Mouse (Mus musculus): Measurements from ENCODE around the gene Dusp3. TPM values are rescaled to one million over a fixed set of nuclear protein-coding genes. Genes with fewer than 3 reads are reported as not detected.

Gene Dusp3
- not detected in 2 replicates for polyA plus RNA-seq (2012)

DNA sequence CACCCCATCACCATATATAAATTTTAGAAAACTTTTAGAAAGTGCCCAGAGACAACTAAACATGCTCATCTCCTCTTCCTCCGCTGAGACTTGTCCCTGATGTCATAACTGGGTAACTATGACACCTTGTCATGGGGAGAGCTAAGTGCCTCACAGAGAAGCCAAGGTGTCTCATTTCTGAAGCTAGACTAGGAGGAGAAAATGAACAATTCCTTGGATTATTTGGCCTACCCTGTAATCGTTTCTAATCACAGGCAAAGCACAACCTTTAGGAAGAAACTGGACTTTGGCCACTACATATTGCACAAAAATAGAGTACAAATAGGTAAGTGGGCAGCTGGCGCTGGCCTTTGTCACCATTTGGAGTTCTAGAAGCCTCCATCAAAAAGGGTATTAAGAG is at the start of gene Dusp3:
Gene Dusp3, minus strand, starts transcription at position 101 of the 400 bp plus-strand sequence.
- no peak for TF ChIP-seq GATA1 (IDR thresholded peaks at IDR 0.05; ENCODE audit: low read length)

GRCm38 (mm10) chr11:102036336-102036735 is 49.5 kb upstream of the Dusp3 start:
- no peak for TF ChIP-seq GATA1 (IDR thresholded peaks at IDR 0.05; ENCODE audit: low read length)

DNA sequence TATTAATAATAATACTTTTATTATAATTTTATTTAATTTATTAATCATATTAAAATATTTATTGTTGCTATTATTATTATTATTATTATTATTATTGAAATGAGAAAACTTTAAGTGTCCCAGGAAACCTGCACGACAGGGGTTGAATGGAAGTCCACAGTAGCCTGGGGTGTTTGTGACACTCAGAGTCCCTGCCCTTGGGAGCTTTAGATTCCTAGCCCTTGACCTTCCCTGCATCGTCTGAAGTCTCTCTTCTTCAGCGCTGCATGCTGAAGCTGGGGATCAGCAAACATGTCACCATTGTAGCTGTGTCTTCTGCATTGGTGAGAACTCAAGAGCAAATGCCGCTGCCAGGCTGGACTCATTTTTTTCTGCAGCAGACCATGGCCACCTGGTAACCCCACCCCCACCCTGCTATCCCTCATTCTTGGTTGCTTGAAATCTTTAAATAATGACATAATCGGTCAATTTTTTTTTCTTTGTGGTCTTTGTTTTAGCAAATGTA is 48.7 kb upstream of the Dusp3 start:
- no peak for TF ChIP-seq GATA1 (IDR thresholded peaks at IDR 0.05; ENCODE audit: low read length)

- no peak for TF ChIP-seq GATA1 (IDR thresholded peaks at IDR 0.05; ENCODE audit: low read length)
These were observed 48.1 kb upstream of the Dusp3 start for GRCm38 (mm10) chr11:102034887-102035286.

DNA sequence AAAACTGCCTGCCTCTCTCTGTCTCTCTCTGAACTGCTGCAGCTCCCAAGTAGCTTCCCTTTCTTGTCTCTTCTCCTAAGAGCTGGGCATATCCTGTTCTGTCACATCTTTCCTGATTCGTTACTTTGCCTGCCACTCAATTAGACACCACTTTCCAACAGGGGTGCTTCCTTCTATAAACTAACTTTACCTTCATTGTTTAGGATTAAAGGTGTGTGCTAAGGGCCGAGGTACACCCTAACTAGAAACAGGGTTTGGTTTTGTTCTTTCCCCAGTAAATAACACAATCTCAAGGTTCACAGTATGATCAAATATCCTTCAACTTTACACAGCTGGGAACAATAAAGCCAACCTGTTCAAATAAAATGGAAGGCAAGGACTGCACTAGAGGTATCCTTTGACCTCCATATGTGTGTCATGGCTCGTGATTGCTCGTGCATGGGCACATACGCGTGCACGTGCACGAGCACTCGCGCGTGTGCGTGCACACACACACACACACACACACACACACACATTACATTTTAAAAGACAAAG is 46.3 kb upstream of the Dusp3 start:
- TF ChIP-seq GATA1 (IDR thresholded peaks at IDR 0.05; ENCODE audit: low read length) = no peak

DNA sequence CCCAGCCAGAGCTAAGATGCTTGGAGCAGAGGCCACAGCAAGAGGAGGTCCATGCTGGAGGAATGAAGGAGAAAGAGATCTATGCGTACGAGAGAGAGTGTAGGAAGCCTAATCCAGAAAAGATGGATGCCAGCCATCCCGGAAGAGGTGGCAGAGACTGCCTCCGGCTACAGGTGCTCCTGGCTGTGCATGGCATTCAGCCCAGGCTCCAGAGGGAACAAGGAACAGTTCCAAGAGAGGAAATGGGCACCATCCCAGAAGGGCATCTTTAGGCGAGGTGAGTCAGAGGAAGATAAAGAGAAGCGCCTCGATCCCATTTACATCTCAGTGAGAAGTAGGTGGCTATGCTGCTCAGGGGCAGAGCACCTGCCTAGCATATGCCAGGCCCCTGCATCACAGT is 44.3 kb upstream of the Dusp3 start:
- no peak for TF ChIP-seq GATA1 (IDR thresholded peaks at IDR 0.05; ENCODE audit: low read length)

GRCm38 (mm10) chr11:102029966-102030365 is 43.2 kb upstream of the Dusp3 start:
- TF ChIP-seq GATA1 (IDR thresholded peaks at IDR 0.05; ENCODE audit: low read length) = no peak

DNA sequence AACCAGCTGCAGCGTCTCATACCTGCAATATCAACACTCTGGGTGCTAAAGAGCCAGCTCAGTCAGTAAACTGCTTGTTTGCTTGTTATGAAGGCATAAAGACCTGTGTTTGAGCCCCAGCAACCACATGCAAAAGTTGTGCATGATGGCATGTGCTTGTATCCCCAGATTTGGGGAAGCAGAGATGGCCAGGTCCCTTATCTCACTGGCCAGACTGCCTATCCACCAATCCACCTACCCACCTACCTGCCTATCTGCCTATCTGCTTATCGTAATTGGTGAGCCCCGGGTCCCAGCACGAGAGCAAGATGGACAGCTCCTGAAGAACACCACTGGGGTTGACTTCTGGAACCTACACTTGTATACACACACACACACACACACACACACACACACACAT is 42.5 kb upstream of the Dusp3 start:
- no peak for TF ChIP-seq GATA1 (IDR thresholded peaks at IDR 0.05; ENCODE audit: low read length)

DNA sequence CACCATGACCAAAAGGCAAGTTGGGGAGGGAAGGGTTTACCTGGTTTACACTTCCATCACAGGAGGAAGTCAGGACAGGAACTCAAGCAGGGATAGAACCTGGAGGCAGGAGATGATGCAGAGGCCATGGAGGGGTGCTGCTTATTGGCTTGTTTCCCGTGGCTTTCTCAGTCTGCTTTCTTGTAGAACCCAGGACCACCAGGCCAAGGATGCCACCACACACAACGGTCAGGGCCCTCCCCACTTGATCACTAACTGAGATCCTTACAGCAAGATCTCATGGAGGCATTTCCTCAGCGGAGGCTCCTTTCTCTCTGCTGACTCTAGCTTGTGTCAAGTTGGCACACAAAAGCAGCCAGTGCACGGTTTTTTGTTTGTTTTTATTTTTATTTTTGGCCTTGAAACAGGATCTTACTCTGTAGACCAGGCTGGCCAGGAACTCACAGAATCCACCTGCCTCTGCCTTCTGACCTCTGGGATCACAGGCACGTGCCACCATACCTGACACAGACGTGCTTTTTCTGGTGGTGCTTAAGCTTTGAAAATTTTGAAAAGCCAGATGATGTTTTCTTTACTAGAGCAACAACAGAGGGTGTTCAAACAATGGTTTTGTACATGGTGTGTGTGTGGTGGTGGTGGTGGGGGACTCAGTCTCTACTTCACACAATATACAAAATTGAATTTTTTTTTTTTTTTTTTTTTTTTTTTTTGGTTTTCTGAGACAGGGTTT is 41.4 kb upstream of the Dusp3 start, which contains the start of gene Mpp3:
Gene Mpp3, minus strand, starts transcription at position 375 of the 730 bp plus-strand sequence.
- no peak for TF ChIP-seq GATA1 (IDR thresholded peaks at IDR 0.05; ENCODE audit: low read length)

DNA sequence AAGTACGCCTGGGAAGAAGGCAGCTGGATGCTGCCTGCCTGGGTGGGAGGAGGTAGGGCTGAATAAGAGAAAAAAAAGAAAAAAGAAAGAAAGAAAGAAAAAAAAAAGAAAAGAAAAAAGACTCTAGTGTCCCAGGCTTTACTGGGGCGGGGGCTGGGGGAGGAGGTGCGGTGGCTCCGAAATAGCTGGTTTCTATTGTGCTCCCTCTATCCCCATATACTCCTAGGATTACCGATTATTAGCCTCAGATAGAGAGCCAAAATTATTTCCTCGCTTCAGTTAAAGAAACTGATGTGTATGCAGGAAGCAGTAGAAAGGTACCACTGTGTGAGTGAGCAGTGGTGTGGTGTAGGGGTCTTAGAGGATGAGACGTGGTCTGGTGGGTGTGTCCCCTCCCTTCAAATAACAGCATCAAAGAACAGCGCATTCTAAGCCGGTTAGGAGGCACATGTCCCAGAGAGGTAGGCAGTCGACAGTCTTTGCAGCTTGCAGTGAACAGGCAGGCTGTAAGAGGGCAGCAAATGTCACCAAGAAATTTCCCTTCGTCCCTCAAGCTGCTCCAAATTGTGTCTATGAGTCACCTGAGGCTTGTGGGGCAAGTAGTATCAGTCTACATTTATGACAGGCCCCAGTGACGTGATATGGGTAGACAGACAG is 40.7 kb upstream of the Dusp3 start:
- TF ChIP-seq GATA1 (IDR thresholded peaks at IDR 0.05; ENCODE audit: low read length) = no peak

DNA sequence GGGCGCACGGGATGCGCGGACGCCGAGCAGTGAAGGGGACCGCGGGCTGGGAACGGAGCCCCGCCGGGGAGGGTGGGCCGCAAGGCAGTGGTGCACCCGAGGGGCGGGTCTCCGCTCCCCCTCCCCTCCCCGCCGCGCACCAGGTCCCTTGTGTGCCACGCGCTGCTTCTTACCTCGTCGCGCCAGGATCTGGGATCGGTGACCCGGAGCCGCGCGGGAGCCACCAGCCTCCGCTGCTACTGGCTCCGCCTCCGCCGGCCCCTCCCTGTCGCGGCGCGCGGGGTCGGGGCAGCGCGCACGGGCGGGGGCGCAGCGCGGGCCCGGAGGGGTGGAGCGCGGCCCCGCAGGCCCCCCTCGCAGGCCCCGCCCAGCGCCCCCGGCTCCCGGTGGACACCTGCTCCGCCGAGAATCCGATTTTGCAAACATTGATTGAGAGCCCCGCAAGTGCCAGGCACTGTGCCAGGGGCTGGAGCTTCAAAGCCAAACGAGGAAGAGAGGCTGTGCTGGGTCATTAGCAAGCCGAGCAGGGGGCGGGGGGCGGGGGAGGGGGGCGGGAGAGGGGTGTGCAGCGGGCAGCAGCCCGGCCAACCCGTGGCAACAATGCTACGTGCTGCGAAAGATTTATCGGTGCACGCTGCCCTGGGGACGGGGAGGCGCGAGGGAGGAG is 40.0 kb upstream of the Dusp3 start:
- TF ChIP-seq GATA1 (IDR thresholded peaks at IDR 0.05; ENCODE audit: low read length) = no peak

GRCm38 (mm10) chr11:102025991-102026660 is 39.3 kb upstream of the Dusp3 start:
- no peak for TF ChIP-seq GATA1 (IDR thresholded peaks at IDR 0.05; ENCODE audit: low read length)

DNA sequence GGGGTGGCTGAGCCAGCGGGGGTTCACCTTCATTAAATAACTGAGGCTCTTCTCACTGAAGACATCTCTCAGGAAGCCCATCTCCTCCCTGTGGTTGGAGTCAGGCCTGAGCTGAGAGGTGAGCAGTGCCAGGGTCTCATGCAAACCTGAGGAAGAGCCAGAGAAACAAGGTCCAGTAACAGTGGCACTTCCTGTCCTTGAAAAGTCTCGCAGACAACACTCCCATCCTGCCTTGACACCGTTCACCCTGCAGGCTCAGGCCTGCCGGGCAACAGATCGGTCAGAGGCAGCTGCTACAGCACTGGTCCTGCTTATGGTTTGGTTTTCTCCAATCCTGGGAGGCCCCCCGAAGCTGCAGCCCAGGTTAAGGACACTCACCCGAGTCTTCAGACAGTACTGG is 38.5 kb upstream of the Dusp3 start:
- no peak for TF ChIP-seq GATA1 (IDR thresholded peaks at IDR 0.05; ENCODE audit: low read length)

DNA sequence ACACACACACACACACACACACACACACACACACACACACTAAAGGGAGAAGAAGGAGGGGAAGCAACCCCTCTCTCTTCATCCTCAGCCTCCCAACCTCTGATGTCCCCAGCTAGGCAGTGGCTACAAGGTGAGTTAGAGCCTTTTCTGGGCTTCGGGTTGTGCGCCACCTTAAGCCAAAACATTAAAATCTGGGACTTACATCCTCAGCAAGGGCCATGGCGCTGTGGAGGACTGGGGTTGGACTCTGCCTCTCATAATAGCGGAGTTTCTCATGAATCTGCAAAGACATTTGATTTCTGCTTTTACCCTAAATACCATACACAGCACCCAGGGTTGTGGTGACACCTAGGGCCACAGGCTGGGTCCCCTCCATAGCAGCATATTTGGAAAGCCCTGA is 38.1 kb upstream of the Dusp3 start:
- TF ChIP-seq GATA1 (IDR thresholded peaks at IDR 0.05; ENCODE audit: low read length) = no peak

GRCm38 (mm10) chr11:102024084-102024758 is 37.4 kb upstream of the Dusp3 start:
- no peak for TF ChIP-seq GATA1 (IDR thresholded peaks at IDR 0.05; ENCODE audit: low read length)

All from G1E-ER4 (cell line).